Mouse (Mus musculus) liver, postnatal 0 days (tissue): ENCODE data around the gene 2210016L21Rik.

Experiments
- CTCF ChIP-seq: sonication (generic); IDR thresholded peaks from 2 replicates; pipeline ENCODE4 v1.5.1; 2016; ENCODE audit warnings: antibody characterized with exemption, low read depth
- EP300 ChIP-seq: IDR thresholded peaks from 2 replicates; pipeline ENCODE4 v1.6.1; 2016; ENCODE audit warnings: antibody characterized with exemption, low read depth, mild to moderate bottlenecking

GRCm38 (mm10) chr5:114933206-114933605 is 8.8 kb upstream of the 2210016L21Rik start:
- no peak for TF ChIP-seq CTCF
- TF ChIP-seq EP300: no peak
